Mouse (Mus musculus): ENCODE results near the gene Gm15080.
"Not testable (repeated sequence)": the region's sequence is repeated elsewhere in the genome, so short reads cannot be mapped to it uniquely, and the experiment has no call there.

Gm15080 gene

GRCm38 (mm10) chrX:147992693-147993092 is at the start of gene Gm15080:
Gm15080 (plus strand) TSS chrX:147992993.
- not testable (repeated sequence) for DNase-seq

Measured in spleen, adult 18-20 months (tissue).